Mouse (Mus musculus) intestine, postnatal 0 days (tissue): ENCODE data around the gene Rbbp8nl. TPM values are rescaled to one million over a fixed set of nuclear protein-coding genes. Genes with fewer than 3 reads are reported as not detected.

Experiments
- ATAC-seq: fragments of 200-750 bp; cut with Nextera tagmentation; 2 replicates; pipeline ENCODE4 v1.8.0; 2017; ENCODE audit warnings: mild to moderate bottlenecking, moderate TSS enrichment, moderate library complexity
- H3K27ac ChIP-seq: fragments of 300-500 bp; sonication (generic); 2 replicates; pipeline ENCODE4 v1.5.1; 2014; ENCODE audit warnings: mild to moderate bottlenecking, low read depth, low read length, moderate library complexity
- H3K27me3 ChIP-seq: fragments of 300-500 bp; sonication (generic); replicated peaks from 2 replicates; pipeline ENCODE4 v1.6.1; 2014; ENCODE audit warnings: low read length, mixed read lengths; ENCODE audit not compliant: control insufficient read depth, insufficient read depth
- H3K36me3 ChIP-seq: fragments of 300-500 bp; sonication (generic); 2 replicates; pipeline ENCODE4 v1.6.1; 2014; ENCODE audit warnings: mild to moderate bottlenecking, moderate library complexity; ENCODE audit not compliant: control insufficient read depth, insufficient read depth
- H3K4me1 ChIP-seq: fragments of 300-500 bp; sonication (generic); replicated peaks from 2 replicates; pipeline ENCODE4 v1.6.1; 2014; ENCODE audit warnings: antibody characterized with exemption, low read length, mixed read lengths; ENCODE audit not compliant: control insufficient read depth, insufficient read depth
- H3K4me2 ChIP-seq: fragments of 300-500 bp; sonication (generic); replicated peaks from 2 replicates; pipeline ENCODE4 v1.6.1; 2014; ENCODE audit warnings: low read depth, mild to moderate bottlenecking, moderate library complexity
- H3K4me3 ChIP-seq: fragments of 300-500 bp; sonication (generic); 2 replicates; pipeline ENCODE4 v1.5.1; 2014; ENCODE audit warnings: low read depth, low read length
- H3K9ac ChIP-seq: fragments of 300-500 bp; sonication (generic); 2 replicates; pipeline ENCODE4 v1.6.1; 2014; ENCODE audit warnings: mild to moderate bottlenecking, low read depth, low read length
- H3K9me3 ChIP-seq: fragments of 300-500 bp; sonication (generic); 2 replicates; pipeline ENCODE4 v1.6.1; 2016; ENCODE audit warnings: mixed run types; ENCODE audit not compliant: control insufficient read depth
- CTCF ChIP-seq: sonication (generic); IDR thresholded peaks from 2 replicates; pipeline ENCODE4 v1.5.1; 2016; ENCODE audit warnings: low read depth, mild to moderate bottlenecking, control low read depth, antibody characterized with exemption, moderate library complexity
- WGBS: fragments of 180-500 bp; shearing (Covaris S2); extraction: QIAGEN DNeasy Blood & Tissue Kit; methylation state at CpG from one replicate; pipeline ENCODE4 v1.1.7; 2014; 5-methylcytosine and 5-hydroxymethylcytosine counted together
- polyA plus RNA-seq: library from polyadenylated mRNA; unstranded; fragments of >200 nt; fragmentation: Nextera tagmentation; extraction: Ambion mirVana; gene quantifications from 2 replicates; pipeline ENCODE4 v1.2.1, GENCODE M21; 2015

The Rbbp8nl gene
- polyA plus RNA-seq, 1 experiment from 2014 or later, result 0.25 TPM

DNA sequence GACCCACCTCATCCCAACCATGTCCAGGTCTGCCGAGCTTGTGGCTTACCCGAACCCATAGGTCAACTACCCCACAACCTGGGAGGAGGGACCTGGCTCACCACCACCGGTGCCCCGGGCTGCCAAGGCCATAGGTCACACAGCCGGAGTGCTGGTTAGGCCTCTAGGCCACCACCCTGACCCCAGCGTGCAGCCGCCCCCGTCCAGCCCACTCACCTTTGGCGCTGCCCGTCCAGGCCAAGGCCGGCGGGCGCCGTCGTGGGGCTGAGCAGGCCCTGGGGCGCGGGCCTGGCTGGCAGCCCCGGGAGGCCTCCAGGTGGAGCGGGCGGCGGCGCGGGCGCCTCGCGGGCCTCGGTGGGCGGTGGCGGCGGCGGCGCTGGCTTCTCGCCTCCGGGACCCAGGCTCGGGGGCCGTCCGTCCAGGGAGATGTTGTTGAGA, 16.8 kb downstream of the Rbbp8nl start:
- H3K36me3 ChIP-seq, result peaks cover 19% of the 10 kb centered on the region
- H3K4me1 ChIP-seq, result 0 out of 2 replicates have a peak, but pooled peaks cover 6% of the 10 kb centered on the region
- peak overlapping the region; percentile 77 for H3K4me3 ChIP-seq
- no peak for TF ChIP-seq CTCF
- peak overlapping the region; percentile 97 for H3K4me2 ChIP-seq
- no peaks in the 10 kb centered on the region for H3K27me3 ChIP-seq
- peak overlapping the region; percentile 83 for H3K9ac ChIP-seq
- peak overlapping the region; percentile 46; the same call in 1 of the 2 replicates for H3K27ac ChIP-seq
- WGBS, result under 1% methylated on average over 37 of the region's 37 CpGs
- peak; percentile 14; the same call in 1 of the 2 replicates for ATAC-seq
- no peaks in the 10 kb centered on the region for H3K9me3 ChIP-seq

- H3K4me3 ChIP-seq, result peak overlapping the region; percentile 77; the same call in 1 of the 2 replicates
- no peak overlapping the region for H3K27ac ChIP-seq
- TF ChIP-seq CTCF, result no peak
- H3K36me3 ChIP-seq, result peaks cover 24% of the 10 kb centered on the region
- H3K9me3 ChIP-seq, result no peaks in the 10 kb centered on the region
- 0 out of 2 replicates have a peak overlapping the region, but pooled peaks have one; percentile 83 for H3K9ac ChIP-seq
- H3K27me3 ChIP-seq, result no peaks in the 10 kb centered on the region
- peak overlapping the region; percentile 97 for H3K4me2 ChIP-seq
- H3K4me1 ChIP-seq, result 0 out of 2 replicates have a peak, but pooled peaks cover 6% of the 10 kb centered on the region
- 59% methylated on average over 5 of the region's 5 CpGs for WGBS
- ATAC-seq, result no peak
Observed at GRCm38 (mm10) chr2:180271804-180272395, 17.8 kb downstream of the Rbbp8nl start.

DNA sequence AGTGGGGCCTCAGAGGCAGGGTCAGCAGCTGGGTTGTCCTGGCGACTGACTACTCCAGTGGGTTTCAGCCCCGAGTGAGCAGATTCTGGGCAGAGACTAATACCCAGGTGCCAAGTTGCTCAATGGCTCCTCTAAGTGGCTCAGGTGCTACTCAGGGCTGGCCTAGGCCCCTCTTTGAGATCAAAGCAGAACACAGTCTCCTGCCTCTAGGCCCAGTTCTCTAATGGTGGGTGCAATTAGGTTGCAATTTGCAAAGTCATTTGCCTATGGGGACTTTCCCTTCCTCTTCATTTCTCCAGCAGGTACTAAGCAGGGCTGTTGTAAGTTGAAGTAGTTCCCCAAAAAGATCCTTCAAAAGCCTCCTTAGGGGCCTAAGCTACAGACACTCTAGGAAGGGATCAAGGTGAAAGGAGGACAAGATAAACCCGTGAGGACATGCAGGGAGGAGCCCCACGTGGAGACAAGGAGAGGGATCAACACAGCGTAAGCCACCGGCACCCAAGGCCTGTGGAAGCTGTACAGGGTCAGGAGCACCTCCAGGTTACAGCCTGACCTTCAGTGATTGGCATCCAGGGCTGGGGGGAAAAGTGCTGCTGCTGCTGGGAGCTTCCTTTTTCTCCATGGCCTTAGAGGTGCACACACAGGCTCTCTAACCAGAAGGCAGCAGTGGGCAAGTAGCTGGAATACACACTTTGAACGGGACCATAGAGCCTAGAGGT, 19.0 kb downstream of the Rbbp8nl start:
- H3K9ac ChIP-seq, result no peak overlapping the region

DNA sequence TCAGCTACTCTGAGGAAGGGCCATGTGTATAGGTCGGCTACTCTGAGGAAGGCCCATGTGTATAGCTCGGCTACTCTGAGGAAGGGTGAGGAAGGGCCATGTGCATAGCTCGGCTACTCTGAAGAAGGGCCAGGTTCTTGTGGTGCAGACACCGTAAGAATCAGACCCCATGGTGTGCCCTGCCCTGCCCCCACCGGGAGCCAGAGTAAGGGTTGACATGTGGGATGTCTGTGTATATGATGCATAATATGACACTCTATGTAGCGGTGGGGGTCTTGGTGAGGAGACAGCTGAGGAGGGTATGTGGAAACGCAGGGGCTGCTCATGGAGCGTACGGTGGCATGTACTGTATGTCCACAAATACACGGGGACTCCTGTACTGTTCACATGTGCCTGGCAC, 20.4 kb downstream of the Rbbp8nl start:
- WGBS, result 93% methylated on average over 10 of the region's 10 CpGs
- H3K9me3 ChIP-seq, result no peaks in the 10 kb centered on the region
- no peak overlapping the region for H3K4me2 ChIP-seq
- H3K36me3 ChIP-seq, result peaks cover 37% of the 10 kb centered on the region
- H3K4me1 ChIP-seq, result 0 out of 2 replicates have a peak, but pooled peaks cover 6% of the 10 kb centered on the region
- H3K27ac ChIP-seq, result no peak overlapping the region
- no peak overlapping the region for H3K4me3 ChIP-seq
- TF ChIP-seq CTCF, result no peak
- H3K27me3 ChIP-seq, result no peaks in the 10 kb centered on the region
- H3K9ac ChIP-seq, result no peak overlapping the region
- no peak for ATAC-seq

More for the DNA sequence above, 19.0 kb downstream of the Rbbp8nl start:
- no peak overlapping the region for H3K4me2 ChIP-seq
- no peaks in the 10 kb centered on the region for H3K9me3 ChIP-seq
- H3K36me3 ChIP-seq, result peaks cover 33% of the 10 kb centered on the region
- no peak overlapping the region for H3K4me3 ChIP-seq
- TF ChIP-seq CTCF, result no peak
- 0 out of 2 replicates have a peak, but pooled peaks cover 6% of the 10 kb centered on the region for H3K4me1 ChIP-seq
- H3K27ac ChIP-seq, result no peak overlapping the region
- 64% methylated on average over 7 of the region's 7 CpGs for WGBS
- no peaks in the 10 kb centered on the region for H3K27me3 ChIP-seq
- no peak for ATAC-seq

- H3K9me3 ChIP-seq, result no peaks in the 10 kb centered on the region
- H3K36me3 ChIP-seq, result peaks cover 49% of the 10 kb centered on the region
- no peak overlapping the region for H3K4me3 ChIP-seq
- no peak overlapping the region for H3K4me2 ChIP-seq
- no peaks in the 10 kb centered on the region for H3K4me1 ChIP-seq
- H3K9ac ChIP-seq, result no peak overlapping the region
- WGBS, result 62% methylated on average over 2 of the region's 2 CpGs
- no peak for TF ChIP-seq CTCF
- no peaks in the 10 kb centered on the region for H3K27me3 ChIP-seq
- ATAC-seq, result no peak
- H3K27ac ChIP-seq, result no peak overlapping the region
Observed at GRCm38 (mm10) chr2:180267955-180268354, 21.7 kb downstream of the Rbbp8nl start.

GRCm38 (mm10) chr2:180262891-180263290, 26.8 kb downstream of the Rbbp8nl start:
- Histone ChIP-seq H3K27me3 (no peaks in the 10 kb centered on the region), H3K4me1 (0 out of 2 replicates have a peak, but pooled peaks cover 5% of the 10 kb centered on the region), H3K36me3 (peaks cover 74% of the 10 kb centered on the region), H3K9me3 (no peaks in the 10 kb centered on the region), H3K9ac (no peak overlapping the region), H3K4me2 (no peak overlapping the region), H3K4me3 (no peak overlapping the region), H3K27ac (no peak overlapping the region; the same call in 1 of the 2 replicates)
- WGBS, result 82% methylated on average over 10 of the region's 10 CpGs
- no peak for ATAC-seq
- TF ChIP-seq CTCF, result no peak
